Mouse (Mus musculus): Measurements from ENCODE around the gene Gm2075.
"Not testable (repeated sequence)": the region's sequence is repeated elsewhere in the genome, so short reads cannot be mapped to it uniquely, and the experiment has no call there.

Gene Gm2075

GRCm38 (mm10) chr12:88011548-88011947 is at the start of gene Gm2075:
Gene Gm2075 (plus strand): TSS chr12:88011848.
- DNase-seq (ENCODE audit: low spot score in 2 of 2), result not testable (repeated sequence)

GRCm38 (mm10) chr12:87984000-87984399 is 27.6 kb upstream of the Gm2075 start:
- DNase-seq (ENCODE audit: low spot score in 2 of 2), result not testable (repeated sequence)

- DNase-seq (ENCODE audit: low spot score in 2 of 2), result not testable (repeated sequence)
Measured at GRCm38 (mm10) chr12:88004118-88004517, 7.5 kb upstream of the Gm2075 start.

- DNase-seq (ENCODE audit: low spot score in 2 of 2), result not testable (repeated sequence)
Measured at GRCm38 (mm10) chr12:88018671-88019070, 7.0 kb downstream of the Gm2075 start, which contains the start of gene Gm6803. Gene Gm6803 (minus strand): TSS chr12:88018771.

- DNase-seq (ENCODE audit: low spot score in 2 of 2), result not testable (repeated sequence)
Measured at GRCm38 (mm10) chr12:88026704-88027103, 15.1 kb downstream of the Gm2075 start, which contains the start of gene Gm2056. Gene Gm2056 (plus strand): TSS chr12:88027004.

- not testable (repeated sequence) for DNase-seq (ENCODE audit: low spot score in 2 of 2)
Measured at GRCm38 (mm10) chr12:88032250-88032649, 20.6 kb downstream of the Gm2075 start.

GRCm38 (mm10) chr12:88039062-88039461 is 27.4 kb downstream of the Gm2075 start:
- not testable (repeated sequence) for DNase-seq (ENCODE audit: low spot score in 2 of 2)

- not testable (repeated sequence) for DNase-seq (ENCODE audit: low spot score in 2 of 2)
Measured at GRCm38 (mm10) chr12:88039703-88040102, 28.1 kb downstream of the Gm2075 start.

GRCm38 (mm10) chr12:88045226-88045625 is 33.6 kb downstream of the Gm2075 start:
- not testable (repeated sequence) for DNase-seq (ENCODE audit: low spot score in 2 of 2)

Data from urinary bladder, postnatal 36 days (tissue).